Mouse (Mus musculus): ENCODE results near the gene Gpam.

Gene Gpam

GRCm38 (mm10) chr19:55057483-55057882 lies 69.6 kb downstream of the Gpam start:
- DNase-seq = no peak

DNA sequence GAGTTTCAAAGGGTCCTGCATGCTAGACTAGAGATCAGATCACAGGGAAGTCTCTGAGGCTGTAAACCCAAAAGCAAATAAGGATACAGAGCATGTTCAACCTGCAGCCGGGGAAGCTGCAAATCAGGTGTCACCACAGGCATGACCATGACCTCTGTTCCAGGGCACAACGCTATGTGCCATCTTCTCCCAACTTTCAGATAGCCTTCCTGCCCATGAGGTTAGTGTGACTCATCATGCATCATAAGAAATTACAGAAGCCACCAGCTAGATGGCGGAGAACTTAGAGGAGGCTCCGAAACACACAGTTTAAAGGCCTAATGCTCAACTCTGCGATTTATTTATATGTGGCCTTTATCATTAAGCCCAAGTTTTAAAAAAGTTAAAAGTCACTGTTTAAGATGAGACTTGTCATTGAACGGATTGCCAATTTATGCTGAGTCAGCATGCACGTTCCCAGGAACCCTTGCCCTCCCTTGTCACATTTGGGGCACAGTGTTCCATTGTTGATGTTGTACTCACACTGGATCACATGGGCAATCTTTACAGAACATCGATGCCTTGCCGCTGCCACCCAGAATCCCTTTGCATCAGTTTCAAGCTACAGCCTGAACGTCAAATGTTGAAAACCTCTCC lies 71.3 kb downstream of the Gpam start:
- DNase-seq = no peak

DNA sequence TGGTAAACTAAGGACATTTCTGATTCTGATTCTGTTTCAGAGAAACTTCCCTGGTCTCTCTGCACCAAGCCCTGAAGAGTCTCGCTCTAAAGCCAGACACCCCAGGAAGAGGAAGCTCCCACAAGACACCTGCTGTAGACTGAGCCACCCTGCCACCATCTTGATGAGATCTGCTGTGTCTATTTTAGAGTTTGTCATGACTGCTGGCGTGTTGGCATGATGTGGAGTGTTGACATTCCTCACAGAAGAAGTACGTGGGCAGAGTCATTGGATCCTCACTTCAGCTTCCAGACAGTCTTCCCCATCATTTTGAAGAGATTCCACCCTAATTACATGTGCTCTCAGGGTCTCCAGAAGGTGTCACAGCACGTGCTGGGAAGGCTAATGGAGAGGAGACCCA lies 73.9 kb downstream of the Gpam start:
- no peak for DNase-seq

DNA sequence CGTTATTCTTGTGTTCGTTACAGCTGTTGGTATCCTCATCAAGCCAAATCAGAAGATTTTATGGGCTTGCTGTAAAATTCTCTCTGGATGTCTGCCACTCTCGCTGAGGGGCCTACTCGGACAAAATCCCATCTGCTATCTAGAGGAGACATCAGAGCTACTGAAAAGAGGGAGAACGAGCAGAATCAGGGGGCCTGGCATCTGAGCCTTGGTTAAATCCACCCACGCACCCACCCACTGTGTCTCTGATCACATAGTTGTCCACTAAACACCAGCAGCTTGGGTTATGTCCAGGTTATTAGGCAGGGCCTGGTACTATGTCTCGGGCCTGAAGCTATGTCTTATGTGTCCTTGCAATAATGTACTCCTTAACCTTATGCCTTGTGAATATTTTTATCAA lies 89.6 kb downstream of the Gpam start:
- no peak for DNase-seq

DNA sequence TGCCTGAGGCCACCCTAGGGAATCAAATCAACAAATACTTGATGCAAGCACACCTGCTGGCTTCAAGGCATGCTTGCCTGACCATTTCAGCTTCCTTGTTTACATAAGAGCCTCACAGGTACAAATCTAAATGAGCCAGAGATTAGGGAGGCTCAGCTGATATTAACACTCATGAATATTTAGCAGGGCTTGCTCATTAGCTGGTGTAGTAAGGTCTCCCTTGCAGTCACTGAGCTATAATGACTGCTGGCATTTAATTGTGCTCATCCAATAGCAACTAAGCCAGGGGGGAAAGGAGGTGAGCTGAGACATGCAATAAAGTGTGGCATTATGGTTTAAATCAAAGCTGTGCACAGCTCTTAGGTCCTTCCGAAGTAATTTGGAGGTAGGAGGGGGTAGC lies 108.2 kb downstream of the Gpam start:
- DNase-seq = no peak
